Mouse (Mus musculus) CH12.LX (cell line): ENCODE results near the gene Ppfia3. TPM values are rescaled to one million over a fixed set of nuclear protein-coding genes. Genes with fewer than 3 reads are reported as not detected.

ENCODE experiments used
- DNase-seq: peaks from one replicate; pipeline ENCODE4 v3.0.0-alpha.2; 2013; ENCODE audit errors: extremely low read depth
- H3K27ac ChIP-seq: 2 replicates; pipeline ENCODE4 v1.5.1; 2012; ENCODE audit warnings: low read depth, mild to moderate bottlenecking, control low read depth, moderate library complexity; ENCODE audit not compliant: insufficient read depth
- H3K27me3 ChIP-seq: replicated peaks from 2 replicates; pipeline ENCODE3; 2012; ENCODE audit warnings: inconsistent platforms
- H3K36me3 ChIP-seq, 2 experiments: replicated peaks in 1 of 2; 2 replicates each; pipeline versions ENCODE3 to v1.6.1; 2012; ENCODE audit warnings: inconsistent platforms in 1 of 2, low read length in 1 of 2, mild to moderate bottlenecking in 1 of 2, mixed read lengths in 1 of 2, moderate library complexity in 1 of 2; ENCODE audit not compliant: control insufficient read depth in 1 of 2, insufficient read depth in 1 of 2
- H3K4me1 ChIP-seq, 2 experiments: 2 replicates each; pipeline ENCODE4 v1.6.1; 2012; ENCODE audit warnings: inconsistent platforms in 1 of 2, moderate library complexity in 1 of 2; ENCODE audit not compliant: insufficient read depth in 2 of 2, control insufficient read depth in 1 of 2
- H3K4me2 ChIP-seq: 2 replicates; pipeline ENCODE4 v1.6.1; 2012; ENCODE audit warnings: low read depth, mild to moderate bottlenecking, control low read depth; ENCODE audit not compliant: poor library complexity, insufficient read depth, severe bottlenecking
- H3K4me3 ChIP-seq, 3 experiments: fragments of 150-350 bp in 1 of 3; sonication (generic) in 1 of 3; replicated peaks in 1 of 3; 2 replicates each; pipeline versions ENCODE3 to v1.5.1; 2011 to 2012; ENCODE audit warnings: low read depth in 2 of 3, low read length in 2 of 3, mild to moderate bottlenecking in 2 of 3, moderate library complexity in 2 of 3, control low read depth in 1 of 3, improper control_type of control experiment in 1 of 3, inconsistent platforms in 1 of 3, mixed read lengths in 1 of 3; ENCODE audit not compliant: poor library complexity in 1 of 3
- H3K79me2 ChIP-seq: replicated peaks from 2 replicates; pipeline ENCODE4 v1.6.1; 2012; ENCODE audit warnings: mild to moderate bottlenecking, moderate library complexity; ENCODE audit not compliant: control insufficient read depth, poor library complexity, insufficient read depth, severe bottlenecking; ENCODE audit errors: extremely low read depth
- H3K9ac ChIP-seq: 2 replicates; pipeline ENCODE4 v1.6.1; 2012; ENCODE audit warnings: low read depth, mild to moderate bottlenecking, control low read depth, moderate library complexity; ENCODE audit not compliant: insufficient read depth
- H3K9me3 ChIP-seq: replicated peaks from 2 replicates; pipeline ENCODE3; 2012; ENCODE audit warnings: low read length, inconsistent platforms, mixed read lengths
- CHD1 ChIP-seq: IDR thresholded peaks from 2 replicates; pipeline ENCODE4 v1.6.1; 2012; ENCODE audit warnings: low read depth, low read length, improper control_type of control experiment, inconsistent platforms
- CTCF ChIP-seq, 2 experiments: IDR thresholded peaks in 1 of 2; conservative IDR thresholded peaks in 1 of 2; 2 replicates each; pipeline ENCODE4 v1.5.1; 2011 to 2012; ENCODE audit warnings: low read depth in 2 of 2, low read length in 2 of 2, improper control_type of control experiment in 1 of 2, inconsistent platforms in 1 of 2, mild to moderate bottlenecking in 1 of 2, moderate library complexity in 1 of 2
- ELF1 ChIP-seq: IDR thresholded peaks from 2 replicates; pipeline ENCODE4 v1.6.1; 2014; ENCODE audit warnings: low read depth, mild to moderate bottlenecking, inconsistent platforms, low read length, improper control_type of control experiment
- EP300 ChIP-seq: IDR thresholded peaks from 2 replicates; pipeline ENCODE4 v1.6.1; 2011; ENCODE audit warnings: low read length, improper control_type of control experiment
- ETS1 ChIP-seq: conservative IDR thresholded peaks from 2 replicates; pipeline ENCODE4 v1.6.1; 2012; ENCODE audit warnings: low read depth, mild to moderate bottlenecking, inconsistent platforms, low read length, improper control_type of control experiment, moderate library complexity
- GABPA ChIP-seq: IDR thresholded peaks from 2 replicates; pipeline ENCODE4 v1.6.1; 2012; ENCODE audit warnings: low read depth, low read length, improper control_type of control experiment, inconsistent platforms; ENCODE audit not compliant: insufficient replicate concordance
- IRF4 ChIP-seq: IDR thresholded peaks from 2 replicates; pipeline ENCODE4 v1.6.1; 2014; ENCODE audit warnings: low read depth, mild to moderate bottlenecking, inconsistent platforms, low read length, improper control_type of control experiment
- JUN ChIP-seq: IDR thresholded peaks from 2 replicates; pipeline ENCODE4 v1.6.1; 2011; ENCODE audit warnings: low read depth, mild to moderate bottlenecking, low read length, improper control_type of control experiment, moderate library complexity; ENCODE audit not compliant: insufficient read depth
- KAT2A ChIP-seq: IDR thresholded peaks from 2 replicates; pipeline ENCODE4 v1.6.1; 2012; ENCODE audit warnings: low read length, improper control_type of control experiment, inconsistent platforms; ENCODE audit not compliant: insufficient replicate concordance
- MAFK ChIP-seq: IDR thresholded peaks from 2 replicates; pipeline ENCODE4 v1.6.1; 2011; ENCODE audit warnings: low read length, improper control_type of control experiment; ENCODE audit not compliant: insufficient replicate concordance
- MAX ChIP-seq: IDR thresholded peaks from 2 replicates; pipeline ENCODE4 v1.6.1; 2011; ENCODE audit warnings: low read length, improper control_type of control experiment
- MAZ ChIP-seq: IDR thresholded peaks from 2 replicates; pipeline ENCODE4 v1.6.1; 2012; ENCODE audit warnings: low read depth, mild to moderate bottlenecking, inconsistent platforms, low read length, improper control_type of control experiment, moderate library complexity
- MEF2A ChIP-seq: IDR thresholded peaks from 2 replicates; pipeline ENCODE4 v1.6.1; 2014; ENCODE audit warnings: low read depth, mild to moderate bottlenecking, inconsistent platforms, low read length, improper control_type of control experiment, borderline replicate concordance
- MXI1 ChIP-seq: IDR thresholded peaks from 2 replicates; pipeline ENCODE4 v1.6.1; 2011; ENCODE audit warnings: mild to moderate bottlenecking, low read depth, low read length, improper control_type of control experiment
- NELFE ChIP-seq: IDR thresholded peaks from 2 replicates; pipeline ENCODE4 v1.6.1; 2011; ENCODE audit warnings: low read depth, low read length, improper control_type of control experiment
- NRF1 ChIP-seq: IDR thresholded peaks from 2 replicates; pipeline ENCODE4 v1.6.1; 2014; ENCODE audit warnings: low read depth, mild to moderate bottlenecking, inconsistent platforms, low read length, improper control_type of control experiment, moderate library complexity
- PAX5 ChIP-seq: IDR thresholded peaks from 2 replicates; pipeline ENCODE4 v1.6.1; 2012; ENCODE audit warnings: low read length, inconsistent platforms, mixed read lengths
- POLR2A ChIP-seq: IDR thresholded peaks from 2 replicates; pipeline ENCODE4 v1.6.1; 2011; ENCODE audit warnings: low read depth, mild to moderate bottlenecking, improper control_type of control experiment, low read length
- RCOR1 ChIP-seq: conservative IDR thresholded peaks from 2 replicates; pipeline ENCODE4 v1.6.1; 2012; ENCODE audit warnings: low read depth, mild to moderate bottlenecking, inconsistent platforms, low read length, improper control_type of control experiment
- TBP ChIP-seq: conservative IDR thresholded peaks from 2 replicates; pipeline ENCODE4 v1.6.1; 2011; ENCODE audit warnings: low read depth, low read length, improper control_type of control experiment
- TCF12 ChIP-seq: IDR thresholded peaks from 2 replicates; pipeline ENCODE4 v1.6.1; 2014; ENCODE audit warnings: low read depth, mild to moderate bottlenecking, inconsistent platforms, low read length, improper control_type of control experiment
- USF1 ChIP-seq: IDR thresholded peaks from 2 replicates; pipeline ENCODE4 v1.6.1; 2014; ENCODE audit warnings: low read depth, mild to moderate bottlenecking, inconsistent platforms, low read length, improper control_type of control experiment
- USF2 ChIP-seq: conservative IDR thresholded peaks from 2 replicates; pipeline ENCODE4 v1.6.1; 2011; ENCODE audit warnings: low read depth, low read length, improper control_type of control experiment
- ZKSCAN1 ChIP-seq: IDR thresholded peaks from 2 replicates; pipeline ENCODE4 v1.6.1; 2012; ENCODE audit warnings: low read depth, inconsistent platforms, low read length, improper control_type of control experiment, borderline replicate concordance
- ZNF384 ChIP-seq: IDR thresholded peaks from 2 replicates; pipeline ENCODE4 v1.6.1; 2012; ENCODE audit warnings: low read depth, low read length, improper control_type of control experiment, inconsistent platforms
- dilution Hi-C: fragments of 300-500 bp; cut with MboI; formaldehyde crosslinking; loops from 2 replicates; pipeline ENCODE4 v1.14.3; 2020; ENCODE audit warnings: low sequenced_read_pairs; ENCODE audit not compliant: extremely low pct_unique_long_range_greater_than_20kb, extremely low pct_ligation_motif_present
- in situ Hi-C: fragments of 300-500 bp; cut with MboI; formaldehyde crosslinking; loops from 3 replicates; pipeline ENCODE4 v1.14.3; 2019; ENCODE audit warnings: low sequenced_read_pairs, low pct_ligation_motif_present, low pct_unique_long_range_greater_than_20kb, mixed read lengths
- polyA plus RNA-seq: library from polyadenylated mRNA; unstranded; fragments of >175 nt; gene quantifications from 2 replicates; pipeline ENCODE4 v1.2.1, GENCODE M21; 2012; ENCODE audit warnings: low read depth; ENCODE audit not compliant: insufficient read length
- total RNA-seq, 2 experiments: library from RNA; depleted of rRNA; stranded (reverse); fragments of 300-350 nt in 1 of 2; fragments of >200 nt in 1 of 2; gene quantifications; 2 replicates each; pipeline ENCODE4 v1.2.3; 2012 to 2014

Ppfia3 gene
- total and polyA plus RNA-seq, 3 experiments = 0.21 to 1.9 (median 0.61) TPM

GRCm38 (mm10) chr7:45413864-45414739 is 47.3 kb upstream of the Ppfia3 start:
- no peaks in the 10 kb centered on the region for H3K79me2 ChIP-seq
- H3K36me3 ChIP-seq = peaks cover 4 to 5% of the 10 kb centered on the region in 2 experiments
- TF ChIP-seq POLR2A (no peak), MXI1 (0 out of 2 replicates have a peak, but pooled peaks have one; percentile 2), ELF1 (0 out of 2 replicates have a peak, but pooled peaks have one; percentile 19), IRF4 (no peak), NELFE (peak; percentile 10), GABPA (no peak), ETS1 (no peak), USF1 (no peak), KAT2A (no peak), NRF1 (no peak), CTCF (conservative IDR thresholded peaks at IDR 0.05 in 1 of 2, IDR thresholded peaks at IDR 0.05 in 1 of 2; ENCODE audit: low read depth in 2 of 2, low read length in 2 of 2) (no peak), PAX5 (no peak), TCF12 (0 out of 2 replicates have a peak, but pooled peaks have one; percentile 1), MAFK (no peak), MEF2A (no peak), MAX (no peak), EP300 (no peak), RCOR1 (no peak), CHD1 (no peak), MAZ (no peak), TBP (no peak), ZKSCAN1 (no peak), JUN (no peak), ZNF384 (peak; percentile 24; the same call in 1 of the 2 replicates), USF2 (no peak)
- TF ChIP-seq, all 38 proteins: peak for 5
- H3K9me3 ChIP-seq = no peaks in the 10 kb centered on the region
- no peak overlapping the region for H3K27ac ChIP-seq
- in situ Hi-C loops (no loop called here), dilution Hi-C loops (no loop called here)
- peak overlapping the region; percentile 20 to 60 (median 52) for H3K4me3 ChIP-seq
- H3K9ac ChIP-seq = peak overlapping the region; percentile 45; the same call in 1 of the 2 replicates
- no peak for DNase-seq
- H3K27me3 ChIP-seq = peaks cover 40% of the 10 kb centered on the region
- H3K4me1 ChIP-seq = peaks cover 7 to 27% of the 10 kb centered on the region in 2 experiments; a peak in 3 of 4 replicates
- peak overlapping the region; percentile 74 for H3K4me2 ChIP-seq
